Mouse (Mus musculus) monocyte, adult 5-6 weeks (primary cell): Measurements from ENCODE around the gene Tmem94. TPM values are rescaled to one million over a fixed set of nuclear protein-coding genes. Genes with fewer than 3 reads are reported as not detected.

Experiments used
- ATAC-seq: fragments of 153-309, 156-312 bp; replicated peaks from 2 replicates; pipeline ENCODE4 v1.8.0; 2017; ENCODE audit warnings: mild to moderate bottlenecking; ENCODE audit not compliant: low TSS enrichment, insufficient number of reproducible peaks, severe bottlenecking, poor library complexity, low FRiP score
- total RNA-seq: library from RNA; stranded (forward); fragments of 200-1000, 200-491, 200-594 nt; gene quantifications from 3 replicates; pipeline ENCODE4 v1.2.3, GENCODE M21; 2017

Tmem94 gene
- 10.8 to 33.1 TPM (median 10.9 TPM) in 3 replicates for total RNA-seq

GRCm38 (mm10) chr11:115765103-115765606, at the start of gene Tmem94:
Gene Tmem94 (plus strand): TSS chr11:115765433.
- ATAC-seq = peak; percentile 100

GRCm38 (mm10) chr11:115716410-115717338, 48.6 kb upstream of the Tmem94 start:
- ATAC-seq = peak; percentile 48

DNA sequence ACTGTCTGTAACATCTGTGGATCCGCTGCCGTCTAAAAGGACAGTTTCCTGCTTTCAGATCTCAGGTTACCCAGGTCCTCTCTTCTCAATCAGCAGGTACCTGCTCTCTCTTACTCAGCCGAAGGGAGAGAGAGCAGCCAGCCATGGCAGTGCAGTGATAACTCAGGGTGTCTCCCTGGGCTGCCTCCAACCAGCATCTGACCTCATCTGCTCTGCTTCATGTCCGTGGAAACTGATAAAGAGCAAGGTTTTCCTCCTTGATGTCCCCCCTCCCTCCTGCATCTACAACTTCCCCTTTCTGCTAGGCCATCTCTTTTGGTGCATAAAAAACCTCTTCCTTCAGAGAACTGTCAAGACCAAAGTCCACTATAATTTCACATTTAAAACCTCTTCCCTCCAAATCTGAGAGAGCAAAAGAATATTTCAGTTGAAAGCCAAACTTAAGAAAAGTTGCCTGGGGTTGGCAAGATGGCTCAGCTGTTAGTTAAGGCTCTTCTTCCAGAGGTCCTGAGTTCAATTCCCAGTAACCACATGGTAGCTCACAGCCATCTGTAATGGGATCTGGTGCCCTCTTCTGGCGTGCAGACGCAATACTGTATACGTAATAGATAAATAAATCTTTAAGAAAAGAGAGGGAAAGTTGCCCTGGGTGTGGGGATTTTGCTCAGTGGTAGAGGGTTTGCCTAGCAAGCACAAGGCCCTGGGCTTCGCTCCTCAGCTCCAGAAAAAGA, 47.4 kb upstream of the Tmem94 start:
- ATAC-seq = peak; percentile 62

DNA sequence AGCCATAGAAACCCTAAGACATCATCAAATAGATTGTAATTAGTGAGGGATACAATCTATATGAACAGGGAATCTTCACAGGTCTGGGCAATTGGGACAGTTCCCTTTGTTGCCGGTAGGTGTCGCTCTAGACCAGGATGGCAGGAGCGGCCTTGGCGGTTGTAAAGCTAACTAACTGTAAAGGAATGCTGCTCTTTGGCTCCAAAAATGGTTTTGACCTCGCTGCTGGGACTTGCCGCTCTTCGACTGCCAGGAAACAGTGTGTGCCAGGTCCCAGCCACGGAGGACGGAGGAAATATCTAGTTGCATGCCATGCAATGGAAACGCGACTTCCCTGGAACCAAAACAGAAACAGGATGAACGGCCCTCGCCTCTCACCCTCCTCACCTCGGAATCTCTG, 42.6 kb upstream of the Tmem94 start:
- peak; percentile 90 for ATAC-seq

- ATAC-seq = no peak
These were observed 42.0 kb upstream of the Tmem94 start for GRCm38 (mm10) chr11:115723231-115723630.

GRCm38 (mm10) chr11:115734041-115734686, 31.1 kb upstream of the Tmem94 start:
- no peak for ATAC-seq

- no peak for ATAC-seq
These were observed 27.5 kb upstream of the Tmem94 start for GRCm38 (mm10) chr11:115737608-115738208.

GRCm38 (mm10) chr11:115738275-115738885, 26.9 kb upstream of the Tmem94 start:
- ATAC-seq = no peak

- no peak for ATAC-seq
These were observed 24.2 kb upstream of the Tmem94 start for GRCm38 (mm10) chr11:115741070-115741469.

DNA sequence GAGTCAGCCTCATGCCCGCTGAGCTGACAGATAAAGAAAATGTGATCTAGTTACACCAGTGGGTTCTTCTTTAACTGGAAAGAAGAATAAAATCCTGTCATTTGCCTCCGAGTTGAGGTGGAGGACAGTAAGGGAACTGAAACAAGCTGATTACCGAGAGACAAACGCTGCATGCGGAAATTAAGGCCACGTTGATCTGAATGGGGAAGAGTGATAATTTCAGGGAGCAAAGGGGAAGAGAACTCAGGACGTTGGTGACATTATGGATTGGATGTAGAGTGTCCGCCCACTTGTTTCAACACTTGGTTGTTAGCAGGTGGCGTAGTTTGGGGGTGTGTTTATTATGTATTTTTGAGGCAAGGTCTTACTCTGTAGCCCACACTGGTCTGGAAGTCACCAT, 22.3 kb upstream of the Tmem94 start:
- ATAC-seq = peak; percentile 89

DNA sequence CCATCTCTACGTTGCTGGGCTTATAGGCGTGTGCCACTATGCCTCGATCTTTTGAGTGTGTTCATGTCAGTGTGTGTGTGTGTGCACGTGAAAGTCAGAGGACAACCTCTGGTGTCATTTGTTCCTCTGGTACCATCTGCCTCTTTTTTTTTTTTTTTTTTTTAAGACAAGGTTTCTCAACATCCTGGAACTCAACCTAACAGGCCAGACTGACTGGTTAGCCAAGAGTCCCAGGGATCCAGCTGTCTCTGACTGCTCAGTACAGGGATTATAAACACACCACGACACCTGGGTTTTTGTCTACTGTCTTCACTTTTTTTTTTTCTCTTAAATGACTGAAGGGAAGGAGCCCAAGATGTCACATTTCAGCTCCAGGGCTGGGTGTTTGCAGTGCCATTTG, 20.8 kb upstream of the Tmem94 start:
- no peak for ATAC-seq

GRCm38 (mm10) chr11:115746109-115746508, 19.1 kb upstream of the Tmem94 start:
- no peak for ATAC-seq

- no peak for ATAC-seq
These were observed 18.5 kb upstream of the Tmem94 start for GRCm38 (mm10) chr11:115746762-115747161.

DNA sequence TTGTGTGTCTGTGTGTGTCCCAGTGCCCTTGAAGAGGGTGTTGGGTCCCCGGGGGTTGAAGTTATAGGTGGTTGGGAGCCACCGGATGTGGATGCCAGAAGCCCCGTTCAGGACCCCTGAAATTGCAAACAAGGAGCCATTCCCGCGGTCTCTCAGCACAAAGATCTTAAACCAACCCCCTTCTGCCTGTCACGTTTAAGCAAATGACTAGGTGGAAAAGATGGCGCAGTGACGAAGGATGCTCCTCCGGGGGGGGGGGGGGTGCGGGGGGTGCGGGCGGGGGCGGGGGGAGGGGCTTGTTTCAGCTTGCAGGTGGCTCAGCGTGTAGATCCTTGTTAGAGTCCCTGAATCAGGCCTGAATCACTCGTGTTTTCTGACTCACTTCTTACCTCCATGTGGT, 17.9 kb upstream of the Tmem94 start:
- ATAC-seq = no peak

GRCm38 (mm10) chr11:115749834-115750233, 15.4 kb upstream of the Tmem94 start:
- ATAC-seq = no peak

GRCm38 (mm10) chr11:115751725-115752124, 13.5 kb upstream of the Tmem94 start:
- ATAC-seq = no peak

GRCm38 (mm10) chr11:115752653-115753052, 12.6 kb upstream of the Tmem94 start:
- no peak for ATAC-seq

GRCm38 (mm10) chr11:115753485-115753884, 11.7 kb upstream of the Tmem94 start:
- ATAC-seq = no peak
